Mouse (Mus musculus) limb, embryonic 10.5 days (tissue): Measurements from ENCODE around the gene Gabarapl2. TPM values are rescaled to one million over a fixed set of nuclear protein-coding genes. Genes with fewer than 3 reads are reported as not detected.

Experiments
- DNase-seq: peaks from one replicate; pipeline ENCODE4 v3.0.0-alpha.2; 2017; ENCODE audit warnings: low spot score
- H3K27ac ChIP-seq: fragments of 300-500 bp; sonication (generic); 2 replicates; pipeline ENCODE4 v1.5.1; 2016; ENCODE audit warnings: mild to moderate bottlenecking
- H3K27me3 ChIP-seq: fragments of 300-500 bp; sonication (generic); 2 replicates; pipeline ENCODE4 v1.6.1; 2016; ENCODE audit warnings: low read depth, mild to moderate bottlenecking; ENCODE audit not compliant: poor library complexity, severe bottlenecking
- H3K36me3 ChIP-seq: fragments of 300-500 bp; sonication (generic); 2 replicates; pipeline ENCODE4 v1.6.1; 2016; ENCODE audit warnings: mild to moderate bottlenecking, moderate library complexity
- H3K4me1 ChIP-seq: fragments of 300-500 bp; sonication (generic); 2 replicates; pipeline ENCODE4 v1.6.1; 2016
- H3K4me3 ChIP-seq: fragments of 300-500 bp; sonication (generic); 2 replicates; pipeline ENCODE4 v1.5.1; 2016; ENCODE audit warnings: mild to moderate bottlenecking, moderate library complexity
- H3K9me3 ChIP-seq: fragments of 300-500 bp; sonication (generic); replicated peaks from 2 replicates; pipeline ENCODE4 v1.6.1; 2016; ENCODE audit warnings: mild to moderate bottlenecking
- WGBS: fragments of 180-500 bp; shearing (Covaris S2); methylation state at CpG from one replicate; pipeline ENCODE4 v1.1.7; 2016; 5-methylcytosine and 5-hydroxymethylcytosine counted together
- polyA plus RNA-seq: library from polyadenylated mRNA; unstranded; fragments of >200 nt; fragmentation: Nextera tagmentation; extraction: Ambion mirVana; gene quantifications from 2 replicates; pipeline ENCODE4 v1.2.1, GENCODE M21; 2016

Gabarapl2 gene
- polyA plus RNA-seq, 1 experiment from 2014 or later: 166 TPM

DNA sequence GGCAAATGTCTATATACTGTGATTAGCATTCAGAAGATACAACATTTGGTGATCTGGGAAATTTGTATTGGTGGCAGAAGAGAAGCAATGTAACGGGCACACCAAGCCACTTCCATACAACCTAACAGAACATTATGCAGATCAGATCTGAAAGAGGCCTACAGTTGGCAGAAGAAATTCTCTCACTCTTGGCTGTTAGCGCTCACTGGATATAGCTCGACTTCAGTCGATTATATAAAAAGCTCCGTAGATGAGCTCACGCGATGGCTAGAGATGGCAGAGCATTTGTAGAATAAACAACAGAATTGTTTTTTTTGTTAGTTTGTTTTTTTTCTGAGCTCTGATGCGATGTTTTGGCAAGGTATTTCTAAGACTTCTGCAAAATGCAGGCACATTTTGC, 50.8 kb downstream of the Gabarapl2 start:
- peak overlapping the region; percentile 90 for H3K4me3 ChIP-seq
- H3K9me3 ChIP-seq: no peaks in the 10 kb centered on the region
- H3K27ac ChIP-seq: 0 out of 2 replicates have a peak overlapping the region, but pooled peaks have one; percentile 88
- H3K27me3 ChIP-seq: no peaks in the 10 kb centered on the region
- peaks cover 6% of the 10 kb centered on the region; the same call in 1 of the 2 replicates for H3K4me1 ChIP-seq
- 73% methylated on average over 8 of the region's 8 CpGs for WGBS
- peaks cover 71% of the 10 kb centered on the region for H3K36me3 ChIP-seq
- DNase-seq: no peak

DNA sequence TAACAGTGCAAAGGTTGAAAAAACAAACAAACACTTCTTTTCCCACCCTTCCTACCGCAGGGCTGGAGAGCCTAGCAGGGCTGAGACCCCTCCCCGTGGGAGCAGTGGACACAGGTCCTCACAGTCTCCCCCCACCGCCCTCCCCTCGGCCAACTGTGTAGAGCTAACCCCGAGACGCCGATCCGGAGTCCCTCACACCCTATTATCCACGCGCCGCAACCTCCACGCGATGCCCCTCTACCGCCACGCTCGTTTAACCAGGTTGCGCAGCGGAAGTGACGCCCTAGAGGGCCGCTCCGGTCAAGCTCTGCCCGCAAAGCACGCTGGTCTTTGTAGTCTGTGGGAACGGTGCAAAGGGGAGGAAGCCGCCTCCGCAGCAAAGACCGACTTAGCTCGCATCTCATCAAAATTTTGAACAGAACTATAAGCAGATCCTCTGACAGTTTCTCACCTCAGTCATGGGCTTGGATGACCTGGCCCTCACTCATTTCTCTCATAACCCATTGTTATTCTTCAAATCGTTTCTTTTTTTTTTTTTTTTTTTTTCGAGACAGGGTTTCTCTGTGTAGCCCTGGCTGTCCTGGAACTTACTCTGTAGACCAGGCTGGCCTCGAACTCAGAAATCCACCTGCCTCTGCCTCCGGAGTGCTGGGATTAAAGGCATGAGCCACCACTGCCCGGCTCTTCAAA, 51.7 kb downstream of the Gabarapl2 start, which contains the start of gene Adat1:
TSS of gene Adat1 (minus strand) at position 290 of the 690 bp plus-strand sequence.
- H3K27me3 ChIP-seq: no peaks in the 10 kb centered on the region
- peak; percentile 92 for DNase-seq
- H3K27ac ChIP-seq: peak within 1 kb of the TSS; percentile 88
- H3K4me1 ChIP-seq: peaks cover 6% of the 10 kb centered on the region; the same call in 1 of the 2 replicates
- H3K36me3 ChIP-seq: peaks cover 75% of the 10 kb centered on the region
- no peaks in the 10 kb centered on the region for H3K9me3 ChIP-seq
- H3K4me3 ChIP-seq: peak within 1 kb of the TSS; percentile 90
- 7% methylated on average over 33 of the region's 33 CpGs for WGBS

DNA sequence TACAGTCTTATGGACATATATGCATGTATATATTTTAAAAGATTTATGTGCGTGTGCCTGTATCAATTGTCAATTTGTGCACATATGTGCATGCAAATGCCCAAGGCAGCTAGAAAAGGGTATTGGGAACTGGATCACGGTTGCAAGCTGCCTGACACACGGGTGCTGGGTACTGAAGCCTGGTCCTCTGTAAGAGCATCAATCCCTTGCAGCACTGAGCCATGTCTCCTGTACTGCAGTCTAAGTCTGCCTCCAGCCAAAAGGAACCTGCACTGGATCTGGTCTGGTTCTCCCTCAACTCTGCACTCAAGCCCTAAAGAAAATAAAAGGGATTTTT, 52.2 kb downstream of the Gabarapl2 start:
- Histone ChIP-seq H3K4me1 (peaks cover 6% of the 10 kb centered on the region; the same call in 1 of the 2 replicates), H3K36me3 (peaks cover 75% of the 10 kb centered on the region), H3K27ac (no peak overlapping the region), H3K27me3 (no peaks in the 10 kb centered on the region), H3K4me3 (no peak overlapping the region), H3K9me3 (no peaks in the 10 kb centered on the region)
- DNase-seq: no peak
- WGBS: 69% methylated on average over 3 of the region's 3 CpGs

Other genes starting within 250 kb of the Gabarapl2 start
- gene Ctrb1, start 249.7 kb upstream of the Gabarapl2 start, polyA plus RNA-seq: not detected in 2 replicates
- gene Bcar1, start 196.9 kb upstream of the Gabarapl2 start, polyA plus RNA-seq: 50.2 and 50.4 TPM in 2 replicates
- gene Cfdp1, start 86.4 kb upstream of the Gabarapl2 start, polyA plus RNA-seq: 230 and 231 TPM in 2 replicates
- gene Tmem170, start 64.0 kb upstream of the Gabarapl2 start, polyA plus RNA-seq: 7.9 and 8.9 TPM in 2 replicates
- 1.8 and 2.4 TPM in 2 replicates for gene Chst5, start 30.3 kb upstream of the Gabarapl2 start, polyA plus RNA-seq
- 18.0 and 24.2 TPM in 2 replicates for gene Tmem231, start 6.8 kb upstream of the Gabarapl2 start, polyA plus RNA-seq
- gene Adat1, start 51.6 kb downstream of the Gabarapl2 start, polyA plus RNA-seq: 18.3 and 18.4 TPM in 2 replicates
- gene Kars, start 70.6 kb downstream of the Gabarapl2 start, polyA plus RNA-seq: 276 and 306 TPM in 2 replicates
- gene Terf2ip, start 70.7 kb downstream of the Gabarapl2 start, polyA plus RNA-seq: 25.4 and 28.6 TPM in 2 replicates
- gene Gm6793, start 74.3 kb downstream of the Gabarapl2 start, polyA plus RNA-seq: 0.50 and 0.74 TPM in 2 replicates